Mouse (Mus musculus) embryo, embryonic 10.5 days (tissue): ENCODE measurements at regions not wholly inside any gene's neighbourhood (a gene's known extent, or its start where the extent isn't known, plus 50 kb on each side); places are given as distances from the start of the nearest gene placed in this dataset.

Experiments
- DNase-seq: peaks from one replicate; pipeline ENCODE4 v3.0.0-alpha.2; 2015; ENCODE audit warnings: low spot score

DNA sequence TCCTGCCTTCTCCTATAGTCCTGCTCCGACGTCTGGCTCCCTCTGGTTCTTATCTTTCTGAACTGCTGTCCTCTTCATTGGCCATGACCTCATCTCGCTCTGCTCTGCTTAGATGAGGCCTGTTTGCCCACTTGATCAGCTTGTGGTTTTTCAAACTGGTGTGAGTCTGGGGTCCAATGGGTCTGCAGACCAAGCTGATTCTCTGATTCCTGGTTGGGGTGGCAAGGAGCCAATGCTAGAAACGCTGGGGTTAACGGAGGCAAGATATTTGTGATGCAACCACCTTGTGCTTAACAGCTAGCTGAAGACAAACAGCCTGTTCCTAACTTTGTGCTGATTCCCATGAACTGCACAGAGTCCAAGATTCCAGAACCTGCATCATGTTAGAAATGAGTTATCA, 192.0 kb upstream of the Bcl6 start:
- DNase-seq: no peak

DNA sequence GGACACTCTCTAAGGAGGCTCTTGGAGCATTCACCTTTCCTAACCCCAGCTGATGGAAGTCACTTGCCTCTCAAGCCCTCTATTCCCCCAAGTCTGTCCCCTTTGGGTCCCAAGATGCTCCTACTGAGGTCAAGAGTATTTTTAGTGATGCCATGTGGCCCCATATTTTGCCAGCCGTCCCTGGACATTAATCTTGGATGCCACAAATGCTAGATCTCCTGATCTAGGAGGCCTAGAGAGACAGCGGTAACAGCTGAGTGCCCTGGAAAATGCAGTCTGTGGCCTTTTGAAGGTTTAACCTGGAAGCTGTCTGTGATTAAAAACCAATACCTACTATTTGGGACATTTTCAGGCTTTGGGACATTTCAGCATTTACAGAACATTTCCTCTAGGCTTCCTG, 188.9 kb upstream of the Bcl6 start:
- DNase-seq: no peak

DNA sequence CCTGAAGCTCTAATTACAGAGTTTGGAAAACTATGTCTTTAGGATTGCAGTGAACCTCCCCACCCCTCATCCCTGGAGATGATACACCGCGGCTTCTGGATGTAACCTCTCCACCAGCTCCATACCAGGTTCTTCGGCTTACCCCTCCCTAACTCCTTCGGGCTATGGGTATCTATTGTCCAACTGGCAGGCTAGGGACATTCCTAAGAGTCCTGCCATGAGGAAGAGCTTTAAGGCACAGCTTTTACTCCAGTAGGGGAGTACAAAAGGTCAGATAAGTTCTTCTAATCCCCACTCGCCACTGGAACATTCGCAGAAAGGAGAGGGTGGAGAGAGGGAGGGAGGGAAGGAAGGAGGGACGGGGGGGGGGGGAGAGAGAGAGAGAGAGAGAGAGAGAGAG, 188.5 kb upstream of the Bcl6 start:
- DNase-seq: no peak

DNA sequence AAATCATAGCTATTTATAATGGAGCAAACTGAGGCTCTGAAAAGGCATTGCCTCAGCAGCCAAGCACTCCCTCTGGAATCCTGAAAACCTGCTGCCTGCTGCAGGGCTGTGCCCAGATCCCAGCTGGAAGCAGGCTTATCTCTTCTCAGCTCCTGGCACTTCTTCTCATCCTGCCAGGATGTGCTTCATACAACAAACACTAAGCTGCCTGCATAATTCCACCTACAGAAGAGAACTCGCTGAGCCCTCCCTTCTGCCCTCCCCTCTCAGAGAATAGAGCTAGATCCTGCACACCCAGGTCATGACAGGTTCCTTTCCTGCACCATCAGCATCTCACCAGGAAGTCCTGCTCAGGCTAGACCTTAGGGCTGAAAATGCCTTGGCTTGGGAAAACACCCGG, 187.4 kb upstream of the Bcl6 start:
- no peak for DNase-seq

DNA sequence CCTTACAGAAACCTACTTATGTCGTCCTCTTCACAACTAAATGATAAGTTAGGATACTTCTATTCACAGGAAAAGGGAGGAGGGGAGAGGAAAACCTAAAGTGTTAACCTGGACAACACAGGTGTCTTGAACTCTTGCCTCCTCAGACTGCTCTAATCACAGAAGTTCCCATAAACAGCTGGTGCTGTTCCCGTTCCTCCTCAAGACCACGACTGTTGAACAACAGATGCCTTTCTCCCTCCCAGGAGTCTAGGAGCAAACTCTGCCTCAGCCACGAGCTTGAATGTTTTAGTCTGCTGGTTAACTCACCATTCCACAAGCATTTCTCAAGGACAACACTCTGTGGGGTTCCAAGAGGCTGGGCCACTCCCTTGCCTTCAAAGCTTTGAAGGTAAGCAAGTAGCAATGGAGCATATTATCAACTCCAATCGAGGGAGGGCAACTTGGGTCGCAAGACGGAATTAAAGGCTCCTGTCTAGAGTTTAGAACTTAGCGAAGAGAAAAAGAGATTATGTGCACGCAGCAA, 186.6 kb upstream of the Bcl6 start:
- DNase-seq: no peak

DNA sequence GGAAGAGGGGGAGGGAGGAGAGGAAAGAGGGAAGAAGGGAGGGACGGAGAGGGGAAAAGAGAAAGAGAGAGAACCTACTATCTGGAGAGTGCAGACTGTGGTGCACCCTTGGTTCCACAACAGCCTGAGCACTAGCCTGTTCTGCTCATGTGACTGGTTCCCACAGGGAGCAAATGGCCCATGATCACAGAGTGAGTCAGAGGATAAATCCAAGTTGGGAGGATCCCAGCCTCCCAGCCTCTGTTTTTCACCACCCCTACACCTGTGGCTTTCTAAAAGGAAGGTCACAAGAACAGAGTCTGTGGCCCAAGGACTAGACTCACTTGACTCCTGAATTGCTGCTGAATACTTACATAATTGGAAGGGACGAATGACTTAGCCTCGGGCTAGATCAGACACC, 185.9 kb upstream of the Bcl6 start:
- no peak for DNase-seq

DNA sequence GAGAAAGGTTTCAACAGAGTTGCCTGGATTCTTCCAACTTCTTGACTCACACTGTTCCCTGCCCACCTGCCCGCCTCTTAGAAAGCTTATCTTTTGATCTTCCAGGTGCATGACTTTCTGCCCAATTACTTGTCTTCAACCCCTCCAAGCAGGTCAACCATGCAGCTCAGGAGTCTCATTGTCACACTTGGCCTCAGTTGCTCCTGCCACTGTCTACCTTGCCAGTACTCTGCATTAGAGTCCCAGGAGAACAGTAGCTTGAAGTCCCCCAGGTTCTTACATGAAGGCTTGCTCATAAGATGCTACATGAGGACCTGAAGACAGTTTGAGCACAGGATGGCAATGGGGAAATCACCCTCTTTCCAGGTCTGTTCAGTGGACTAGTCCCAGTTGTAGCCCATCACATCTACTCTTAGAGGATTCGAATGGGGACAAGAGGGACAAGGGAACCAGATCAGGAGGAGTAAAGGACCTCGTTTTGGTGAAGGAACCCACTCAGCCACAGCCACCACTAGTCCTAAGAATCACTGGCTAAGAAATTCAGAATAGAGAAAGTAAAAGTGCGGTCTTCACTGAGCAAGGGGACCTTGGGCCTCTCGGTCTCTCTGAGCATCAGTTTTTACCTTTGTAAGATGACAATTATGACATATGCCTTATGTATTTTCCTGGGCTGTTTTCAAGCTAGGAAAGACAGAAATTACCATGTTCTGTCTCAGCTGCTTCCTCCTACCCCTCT, 185.3 kb upstream of the Bcl6 start:
- DNase-seq: no peak

DNA sequence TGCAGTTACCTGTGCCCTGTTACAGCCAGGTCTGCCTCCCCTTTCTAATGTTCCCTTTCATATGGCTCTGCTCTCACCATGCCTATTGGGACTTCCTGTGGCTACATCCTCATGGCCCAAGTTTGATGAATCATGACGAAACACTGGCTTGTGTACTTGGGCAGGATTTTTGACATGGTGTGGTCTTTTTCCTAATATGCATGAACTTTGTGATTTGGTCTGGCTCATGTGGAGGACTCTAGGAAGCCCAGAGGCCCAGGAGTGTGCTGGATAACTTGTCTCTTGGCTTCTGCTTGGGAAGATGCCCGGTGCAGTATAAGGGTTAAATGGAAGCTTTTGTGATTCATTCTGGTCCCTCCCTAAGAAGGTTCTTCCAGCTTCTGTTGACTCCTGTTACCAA, 184.0 kb upstream of the Bcl6 start:
- no peak for DNase-seq

DNA sequence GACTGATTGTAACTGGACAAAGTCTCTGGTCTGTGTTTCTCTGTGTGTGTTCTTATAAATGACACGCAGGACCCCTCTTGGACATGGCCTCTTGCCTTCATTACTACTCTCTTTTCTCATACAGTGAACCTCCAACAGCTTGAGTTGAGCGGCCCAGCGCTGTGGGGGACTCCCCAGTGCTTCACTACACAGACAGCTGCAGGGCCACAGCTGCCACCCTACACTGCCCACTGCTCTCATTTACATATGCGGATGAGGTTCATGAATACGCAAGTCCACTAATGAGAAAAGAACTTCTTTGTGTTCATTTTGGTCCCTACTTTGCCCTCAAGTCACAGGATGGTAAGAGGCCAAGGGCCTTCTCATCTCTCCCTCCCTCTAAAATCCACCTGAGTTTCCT, 183.4 kb upstream of the Bcl6 start:
- DNase-seq: no peak

DNA sequence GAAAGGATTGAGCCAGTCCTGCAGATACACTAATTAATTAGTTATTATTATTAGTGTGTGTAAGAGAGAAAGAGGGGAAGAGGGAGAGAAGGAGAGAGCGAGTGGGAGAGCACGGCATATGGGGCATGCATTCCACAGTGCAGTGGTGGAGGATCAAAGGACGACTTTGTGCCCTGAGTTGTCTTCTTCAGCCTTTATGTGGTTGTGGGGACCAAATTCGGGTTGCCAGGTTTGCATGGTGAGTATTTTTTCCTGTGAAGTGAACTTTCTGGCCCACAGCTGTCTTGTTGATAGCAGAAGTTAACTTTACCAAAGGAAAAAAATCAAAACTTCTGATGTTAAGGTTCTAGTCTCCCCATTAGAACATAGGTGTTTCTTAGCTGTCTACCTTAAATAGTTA, 182.5 kb upstream of the Bcl6 start:
- DNase-seq: no peak

DNA sequence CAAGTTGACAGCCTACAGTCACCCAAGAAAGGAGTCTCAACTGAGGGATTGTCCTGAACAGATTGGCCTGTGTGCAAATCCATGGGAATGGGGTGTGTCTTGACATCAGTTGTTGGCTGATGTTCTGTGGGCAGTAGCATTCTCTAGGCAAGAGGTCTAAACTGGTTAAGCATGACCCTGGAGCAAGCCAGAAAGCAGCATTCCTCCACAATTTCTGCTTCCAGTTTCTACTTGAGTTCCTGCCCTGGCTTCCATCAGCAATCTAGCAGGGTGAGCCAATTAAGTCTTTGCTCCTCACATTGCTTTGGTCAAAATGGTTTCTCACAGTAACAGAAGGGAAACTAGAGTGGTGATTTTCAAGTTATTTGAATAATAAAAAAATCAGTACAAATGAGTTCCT, 177.8 kb upstream of the Bcl6 start:
- DNase-seq: no peak

DNA sequence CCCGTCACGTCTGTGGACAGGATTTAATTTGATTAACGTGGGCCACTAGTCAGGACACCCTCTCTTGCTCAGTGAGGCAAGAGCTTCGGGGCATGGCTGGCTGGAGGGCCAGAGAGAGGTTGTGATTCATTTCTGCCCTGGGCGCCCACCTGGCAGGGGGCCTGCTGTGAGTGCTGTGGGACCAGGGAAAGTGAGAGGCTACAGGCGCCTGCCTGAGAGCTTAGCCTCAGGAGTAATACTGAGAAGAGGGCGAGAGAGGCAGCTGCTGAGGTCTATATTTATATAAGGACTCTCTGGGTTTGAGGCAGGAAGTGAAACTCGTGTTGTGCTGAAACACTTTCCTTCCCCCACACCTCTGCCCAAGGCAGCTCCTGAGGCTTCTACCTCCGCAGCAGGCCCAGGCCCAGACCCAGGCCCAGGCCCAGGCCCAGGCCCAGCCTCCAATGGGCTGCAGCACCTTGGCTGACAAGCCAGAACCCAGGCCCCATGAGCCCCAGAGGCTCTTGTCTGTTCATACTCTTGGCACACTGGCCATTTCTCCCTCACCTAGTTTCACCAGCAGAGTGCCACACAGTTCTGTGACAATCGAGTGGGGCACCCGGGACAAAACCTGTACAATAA, 176.9 kb upstream of the Bcl6 start:
- DNase-seq: no peak

DNA sequence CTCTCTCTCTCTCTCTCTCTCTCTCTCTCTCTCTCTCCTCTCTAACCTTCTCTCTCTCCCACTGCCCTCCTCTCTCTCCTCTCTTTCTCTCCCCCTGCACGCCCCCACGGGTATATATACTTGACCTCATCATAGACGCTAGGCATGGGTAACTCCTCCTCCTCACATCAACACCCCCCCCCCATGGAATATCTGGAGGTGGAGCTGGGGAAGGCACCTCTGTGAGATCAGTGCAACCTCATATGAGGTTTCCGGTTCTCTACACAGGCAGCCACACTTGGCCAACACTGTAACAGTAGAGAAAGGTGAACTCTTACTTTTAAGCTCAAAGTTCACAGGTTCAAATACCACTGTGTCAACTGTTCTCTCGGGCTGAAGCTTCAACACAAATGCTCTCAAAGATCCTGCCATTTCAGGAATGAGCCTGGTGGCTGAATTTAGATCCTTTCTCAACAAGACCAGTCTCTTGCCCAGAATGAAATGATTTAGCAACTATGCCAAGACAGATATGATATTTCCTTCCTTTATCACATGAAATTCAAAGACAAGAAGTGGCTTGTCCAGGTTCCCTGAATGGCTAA, 172.1 kb upstream of the Bcl6 start:
- DNase-seq: no peak

DNA sequence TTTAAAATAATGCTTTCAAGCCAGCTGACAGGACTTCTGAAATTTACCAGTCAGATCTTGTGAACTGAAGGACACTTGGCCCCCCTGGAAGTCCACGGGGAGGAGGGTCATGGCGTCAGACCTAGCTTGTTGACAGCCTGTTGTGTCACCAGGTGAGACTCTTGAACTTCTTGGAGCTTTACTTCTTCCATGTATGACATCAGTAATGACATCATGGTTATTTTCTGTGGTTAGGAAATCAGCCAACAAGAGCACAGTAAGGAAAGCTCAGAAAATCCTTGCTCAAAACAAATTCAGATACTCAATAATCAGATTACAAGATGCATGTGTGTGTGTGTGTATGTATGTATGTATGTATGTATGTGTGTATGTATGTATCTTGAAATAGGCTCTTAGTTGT, 170.7 kb upstream of the Bcl6 start:
- no peak for DNase-seq

DNA sequence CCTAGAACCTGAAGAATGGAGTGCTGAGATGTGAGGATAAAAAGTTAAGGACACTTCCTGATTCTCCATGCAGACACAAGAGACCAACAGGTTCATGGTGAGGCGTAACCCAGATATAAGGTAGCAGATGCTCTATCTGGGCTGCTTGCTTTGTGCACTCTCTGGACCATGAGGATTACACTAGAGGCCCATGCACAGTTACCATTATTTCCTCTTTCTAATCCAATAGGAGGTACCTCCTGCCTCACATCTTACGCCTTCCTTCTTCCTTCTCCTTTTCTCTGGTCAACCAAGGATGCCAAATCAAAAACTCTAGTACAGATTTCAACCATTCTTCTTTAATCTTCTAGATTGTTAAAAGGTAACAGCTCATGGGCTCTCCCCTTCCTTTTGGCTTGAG, 169.1 kb upstream of the Bcl6 start:
- no peak for DNase-seq

DNA sequence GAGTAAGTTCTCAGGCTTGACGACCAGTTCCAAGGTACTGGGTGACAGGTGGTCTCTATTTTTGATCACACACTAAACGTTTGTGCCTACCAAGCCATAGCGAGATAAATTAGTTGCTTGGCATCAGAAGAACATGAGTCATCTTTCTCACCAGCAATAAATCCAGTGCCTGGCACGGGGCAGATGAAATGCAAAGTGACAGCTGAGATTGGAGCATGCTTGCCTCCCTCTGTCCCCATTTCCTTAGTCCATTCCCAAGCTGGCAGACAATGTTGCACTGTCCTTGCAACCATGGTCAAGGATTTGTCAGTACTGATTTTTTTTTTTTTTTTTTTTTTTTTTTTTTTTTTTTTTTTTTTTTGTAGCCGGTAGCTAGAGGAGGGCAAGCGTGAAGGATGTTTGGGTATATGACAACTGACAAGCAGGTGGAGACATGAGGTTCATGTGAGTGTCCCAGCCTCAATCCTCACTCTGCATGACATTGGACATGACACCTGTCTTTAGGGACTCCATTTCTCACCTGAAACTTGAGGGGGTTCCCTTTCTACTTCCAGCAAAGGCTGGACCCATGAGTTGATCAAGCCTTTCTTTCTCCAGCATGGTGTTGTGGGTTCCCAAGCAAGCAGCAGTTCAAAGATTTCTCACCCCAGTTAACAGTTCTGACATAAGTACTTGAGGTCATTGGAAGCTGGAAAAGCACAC, 168.2 kb upstream of the Bcl6 start:
- no peak for DNase-seq

DNA sequence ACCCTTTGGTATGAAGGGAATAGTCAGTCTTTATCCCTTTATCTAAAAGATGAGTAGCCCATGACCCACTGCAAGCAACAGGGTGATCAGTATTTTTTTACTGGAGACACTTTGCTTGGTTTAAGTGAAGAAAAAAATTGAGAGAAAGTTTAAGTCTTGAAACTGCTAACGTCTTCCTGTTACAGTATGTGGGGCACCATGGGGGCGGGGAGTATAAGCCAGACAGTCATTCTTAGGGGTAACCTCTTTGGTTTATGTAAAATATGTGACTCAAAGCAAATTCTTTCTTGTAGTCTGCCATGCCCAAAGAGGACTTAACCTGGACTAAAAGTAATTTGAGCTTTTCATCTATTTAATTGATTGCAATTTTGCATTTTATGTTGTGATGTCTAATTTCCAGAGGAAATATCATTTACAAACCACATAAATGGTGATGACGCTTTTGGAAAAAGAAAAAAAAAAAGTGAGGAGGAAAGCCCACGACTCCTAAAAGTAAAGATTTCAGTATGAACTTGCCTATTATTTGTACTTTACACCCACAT, 166.2 kb upstream of the Bcl6 start:
- DNase-seq: no peak

DNA sequence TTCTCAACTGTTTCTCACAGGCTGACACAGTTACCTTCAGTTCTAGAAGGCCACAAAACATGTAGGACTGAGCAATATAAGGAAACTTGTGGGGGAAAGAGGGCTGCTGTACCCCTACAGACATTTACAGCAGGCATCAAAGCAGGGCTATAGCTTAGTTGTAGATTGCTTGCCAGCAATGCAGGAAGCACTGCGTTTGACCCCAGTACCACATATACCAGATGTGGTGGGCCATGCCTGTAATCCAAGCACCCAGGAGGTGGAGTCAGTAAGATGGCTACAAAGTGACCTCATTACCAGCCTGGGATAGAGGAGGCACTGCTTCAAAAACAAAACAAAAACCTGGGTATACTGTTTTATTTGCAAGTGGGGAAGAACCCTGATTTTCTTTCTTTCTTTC, 165.3 kb upstream of the Bcl6 start:
- DNase-seq: peak; percentile 53

DNA sequence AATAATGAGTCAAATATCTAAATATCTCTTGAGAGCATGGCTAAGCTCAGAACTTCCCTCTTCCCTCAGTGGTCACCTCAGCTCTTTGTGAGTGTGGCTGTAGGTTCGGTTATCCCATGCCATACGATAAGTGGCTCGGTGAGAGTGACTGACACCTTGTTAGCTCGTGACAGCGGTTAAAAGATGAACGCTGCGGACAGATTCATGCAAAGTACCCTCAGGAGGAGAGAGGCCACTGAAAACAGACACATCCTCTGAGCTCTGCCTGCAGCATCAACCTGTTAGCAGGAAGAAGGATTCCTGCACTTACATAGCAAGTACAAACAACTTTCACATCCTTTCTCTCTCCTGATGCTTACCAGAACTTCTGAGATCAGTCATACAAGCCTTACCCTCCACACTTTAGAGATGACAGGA, 163.2 kb upstream of the Bcl6 start:
- no peak for DNase-seq

DNA sequence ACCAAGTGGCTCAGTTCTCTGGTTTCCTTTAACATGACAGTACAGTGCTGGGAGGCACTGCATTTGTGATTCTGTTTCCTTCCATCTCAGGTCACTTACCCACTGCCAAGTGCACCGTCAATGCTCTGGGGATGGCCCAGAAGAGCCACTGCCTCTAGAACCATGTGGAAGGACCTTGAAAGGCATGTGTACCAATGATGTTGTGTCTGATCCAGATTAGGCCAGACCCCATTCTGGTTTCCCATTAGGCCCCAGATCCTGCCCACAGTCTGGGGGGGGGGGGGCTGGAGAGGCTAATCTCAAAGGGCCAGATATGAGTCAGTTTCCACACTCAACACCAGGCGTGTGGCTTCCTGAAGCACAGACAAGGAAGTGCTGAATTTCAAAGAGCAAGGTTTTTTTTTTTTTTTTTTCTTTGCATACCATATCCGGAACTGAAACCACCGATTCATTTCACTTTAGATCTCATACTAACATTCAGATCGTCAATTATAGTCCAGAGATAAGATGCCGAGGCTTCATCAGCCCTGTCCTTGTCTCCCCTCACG, 162.6 kb upstream of the Bcl6 start:
- no peak for DNase-seq

DNA sequence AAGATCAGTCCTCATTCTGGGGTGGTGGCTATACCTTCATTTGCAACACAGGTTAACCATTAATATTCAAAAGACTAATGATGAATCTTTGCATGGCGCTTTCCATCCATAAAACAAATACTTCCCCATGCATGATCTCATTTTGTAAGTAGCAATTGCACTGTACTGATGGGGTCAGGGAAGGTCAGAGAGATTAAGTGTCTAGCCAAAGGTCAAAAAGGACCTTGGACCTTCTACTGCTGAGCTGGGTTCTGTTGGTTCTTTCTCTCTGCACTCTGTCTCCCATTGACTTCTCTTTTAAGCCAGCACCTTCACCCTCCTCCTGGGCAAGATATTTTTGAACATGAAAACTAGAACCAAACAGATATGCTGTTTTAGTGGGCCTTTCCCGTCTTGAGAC, 161.9 kb upstream of the Bcl6 start:
- DNase-seq: no peak

DNA sequence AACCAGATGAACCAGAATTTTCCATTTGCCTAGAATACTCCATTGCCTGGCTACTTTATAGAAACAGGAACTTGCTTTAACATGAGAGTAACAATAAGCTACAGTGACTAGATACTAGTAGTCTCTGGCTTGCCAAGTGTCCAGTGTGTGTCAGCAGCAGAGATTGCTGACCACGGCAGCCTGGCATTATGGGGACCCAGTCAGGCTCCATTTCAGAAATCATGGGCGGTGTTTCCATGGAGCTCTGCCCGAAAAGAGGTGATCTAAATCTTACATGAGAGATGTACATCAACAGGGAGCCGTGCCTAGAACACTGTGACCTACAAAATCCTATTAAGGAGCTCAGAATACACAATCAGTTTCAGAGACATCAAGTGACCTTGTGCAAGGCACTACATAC, 160.8 kb upstream of the Bcl6 start:
- no peak for DNase-seq
